Mouse (Mus musculus): Measurements from ENCODE around the gene Ston2.

DNA sequence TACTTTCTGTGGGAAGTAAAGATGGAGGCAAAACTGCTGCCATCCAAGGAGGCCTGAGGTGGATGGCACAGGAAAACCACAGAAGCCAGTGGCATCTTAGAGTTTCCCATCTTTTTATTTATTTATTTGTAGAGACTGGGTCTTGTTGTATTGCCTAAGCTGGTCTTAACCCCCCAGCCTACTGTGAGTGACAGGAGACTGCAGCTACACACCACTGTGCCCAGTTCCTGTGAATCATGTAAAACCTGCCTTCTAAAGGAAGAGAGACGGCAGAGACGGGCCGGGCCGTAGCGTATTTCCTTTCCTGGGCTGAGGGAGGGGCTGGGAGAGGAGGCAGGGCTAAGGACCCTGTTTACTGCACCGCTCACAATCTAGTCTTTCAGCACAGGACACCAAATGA lies 19.6 kb upstream of the Ston2 start:
- no peak for TF ChIP-seq POLR2A (IDR thresholded peaks at IDR 0.05; ENCODE audit: extremely low read depth, insufficient read depth, low read length)
- TF ChIP-seq CTCF (IDR thresholded peaks at IDR 0.05; ENCODE audit: low read depth, low read length) = no peak

Data from liver, adult 2 months (tissue).